Mouse (Mus musculus) megakaryocyte, embryonic 14.5 days (primary cell): ENCODE data around the gene Abcc9. TPM values are rescaled to one million over a fixed set of nuclear protein-coding genes. Genes with fewer than 3 reads are reported as not detected.

ENCODE experiments used
- H3K27me3 ChIP-seq: replicated peaks from 2 replicates; pipeline ENCODE3; 2012; ENCODE audit warnings: inconsistent platforms
- H3K36me3 ChIP-seq: replicated peaks from 2 replicates; pipeline ENCODE3; 2012; ENCODE audit warnings: low read length, inconsistent platforms, mixed read lengths
- H3K4me1 ChIP-seq: 2 replicates; pipeline ENCODE4 v1.6.1; 2012; ENCODE audit warnings: inconsistent platforms
- H3K4me3 ChIP-seq: replicated peaks from 2 replicates; pipeline ENCODE3; 2012; ENCODE audit warnings: moderate library complexity, mild to moderate bottlenecking, inconsistent platforms
- H3K9me3 ChIP-seq: 2 replicates; pipeline ENCODE4 v1.6.1; 2012; ENCODE audit warnings: inconsistent platforms
- FLI1 ChIP-seq: IDR thresholded peaks from 2 replicates; pipeline ENCODE4 v1.6.1; 2012; ENCODE audit warnings: low read length, inconsistent platforms, mixed read lengths
- GATA1 ChIP-seq: IDR thresholded peaks from 3 replicates; pipeline ENCODE4 v1.6.1; 2012; ENCODE audit warnings: mixed read lengths, low read length, inconsistent platforms, borderline replicate concordance
- polyA plus RNA-seq: library from polyadenylated mRNA; stranded (reverse); fragments of >175 nt; gene quantifications from 2 replicates; pipeline ENCODE4 v1.2.3, GENCODE M21; 2012; ENCODE audit warnings: low replicate concordance; ENCODE audit not compliant: insufficient read depth

Abcc9 gene
- not detected in 2 replicates for polyA plus RNA-seq

- no peaks in the 10 kb centered on the region for H3K9me3 ChIP-seq
- no peaks in the 10 kb centered on the region for H3K36me3 ChIP-seq
- no peak within 1 kb of the TSS for H3K4me3 ChIP-seq
- H3K4me1 ChIP-seq: peaks cover 4% of the 10 kb centered on the region; the same call in 1 of the 2 replicates
- TF ChIP-seq FLI1: no peak
- no peak for TF ChIP-seq GATA1
- peaks cover 16% of the 10 kb centered on the region for H3K27me3 ChIP-seq
These were observed at the start of gene Abcc9 for GRCm38 (mm10) chr6:142701652-142702637. TSS of gene Abcc9 (minus strand) at chr6:142702315.

GRCm38 (mm10) chr6:142751365-142751764, 49.2 kb upstream of the Abcc9 start:
- H3K9me3 ChIP-seq: no peaks in the 10 kb centered on the region
- TF ChIP-seq FLI1 (no peak), GATA1 (no peak)
- H3K4me1 ChIP-seq: peaks cover 74% of the 10 kb centered on the region
- no peaks in the 10 kb centered on the region for H3K27me3 ChIP-seq
- H3K4me3 ChIP-seq: no peak overlapping the region
- no peaks in the 10 kb centered on the region for H3K36me3 ChIP-seq

DNA sequence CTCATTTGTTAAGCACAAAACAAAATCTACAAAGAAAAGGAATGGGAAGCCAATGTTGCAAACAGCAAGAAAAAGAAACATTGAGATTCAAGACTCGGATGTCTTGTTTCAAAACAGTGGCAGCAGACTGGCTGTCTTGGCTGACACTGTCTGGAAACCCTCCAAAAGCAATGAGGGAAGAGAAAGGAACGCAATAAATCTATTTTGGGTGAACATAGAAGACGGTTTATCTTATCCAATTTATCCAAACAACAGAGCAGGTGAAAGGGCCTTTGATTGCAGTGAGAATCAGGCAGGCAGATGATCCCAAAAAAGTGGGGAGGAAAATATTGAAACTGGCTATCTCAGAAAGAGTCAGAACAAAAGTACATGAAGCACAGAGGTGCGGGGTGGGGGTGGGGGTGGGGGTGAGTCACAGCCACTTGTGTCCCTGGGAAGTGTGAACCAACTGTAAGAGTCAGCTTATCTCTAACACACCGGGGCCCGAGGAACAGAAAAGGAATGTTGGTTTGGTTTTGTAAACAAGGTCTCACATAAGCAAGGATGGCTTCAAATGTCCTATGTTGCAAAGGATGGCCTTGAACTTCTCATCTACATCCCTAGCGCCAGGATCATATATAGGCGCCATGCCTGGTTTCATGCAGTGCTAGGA, 46.1 kb upstream of the Abcc9 start:
- Histone ChIP-seq H3K9me3 (peaks cover 5% of the 10 kb centered on the region), H3K4me1 (peaks cover 47% of the 10 kb centered on the region), H3K27me3 (no peaks in the 10 kb centered on the region), H3K36me3 (no peaks in the 10 kb centered on the region), H3K4me3 (no peak overlapping the region)
- TF ChIP-seq FLI1 (no peak), GATA1 (no peak)

GRCm38 (mm10) chr6:142747165-142747564, 45.0 kb upstream of the Abcc9 start:
- no peaks in the 10 kb centered on the region for H3K27me3 ChIP-seq
- H3K4me1 ChIP-seq: peaks cover 37% of the 10 kb centered on the region
- peaks cover 5% of the 10 kb centered on the region for H3K9me3 ChIP-seq
- no peak for TF ChIP-seq GATA1
- no peak for TF ChIP-seq FLI1
- H3K4me3 ChIP-seq: no peak overlapping the region
- H3K36me3 ChIP-seq: no peaks in the 10 kb centered on the region

GRCm38 (mm10) chr6:142746765-142747164, 44.6 kb upstream of the Abcc9 start:
- H3K4me3 ChIP-seq: no peak overlapping the region
- no peaks in the 10 kb centered on the region for H3K27me3 ChIP-seq
- no peaks in the 10 kb centered on the region for H3K36me3 ChIP-seq
- H3K9me3 ChIP-seq: peaks cover 5% of the 10 kb centered on the region
- TF ChIP-seq FLI1 (no peak), GATA1 (no peak)
- peaks cover 33% of the 10 kb centered on the region for H3K4me1 ChIP-seq

DNA sequence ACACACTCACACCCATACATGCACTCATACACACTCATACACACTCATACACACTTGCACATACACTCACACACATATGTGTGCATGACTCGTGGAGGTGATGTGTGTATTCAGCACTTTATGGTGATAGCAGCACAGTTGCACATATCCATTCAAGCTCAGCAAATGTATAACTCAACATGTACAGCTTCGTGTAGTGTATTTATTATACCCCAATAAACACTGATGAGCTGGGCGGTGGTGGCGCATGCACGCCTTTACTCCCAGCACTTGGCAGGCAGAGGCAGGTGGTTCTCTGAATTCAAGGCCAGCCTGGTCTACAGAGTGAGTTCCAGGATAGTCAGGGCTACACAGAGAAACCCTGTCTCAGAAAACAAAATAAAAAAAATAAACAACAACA, 43.4 kb upstream of the Abcc9 start:
- H3K36me3 ChIP-seq: no peaks in the 10 kb centered on the region
- TF ChIP-seq FLI1 (no peak), GATA1 (no peak)

GRCm38 (mm10) chr6:142743193-142743592, 41.1 kb upstream of the Abcc9 start:
- peaks cover 5% of the 10 kb centered on the region for H3K27me3 ChIP-seq
- TF ChIP-seq GATA1 (no peak), FLI1 (no peak)
- H3K36me3 ChIP-seq: no peaks in the 10 kb centered on the region
- peaks cover 19% of the 10 kb centered on the region for H3K4me1 ChIP-seq
- no peak overlapping the region for H3K4me3 ChIP-seq
- peaks cover 12% of the 10 kb centered on the region for H3K9me3 ChIP-seq

More for the DNA sequence above, 43.4 kb upstream of the Abcc9 start:
- Histone ChIP-seq H3K9me3 (peaks cover 5% of the 10 kb centered on the region), H3K27me3 (peaks cover under 1% of the 10 kb centered on the region), H3K4me3 (peak overlapping the region; percentile 76), H3K4me1 (peaks cover 22% of the 10 kb centered on the region)

- Histone ChIP-seq H3K27me3 (peaks cover 5% of the 10 kb centered on the region), H3K36me3 (no peaks in the 10 kb centered on the region), H3K4me1 (peaks cover 12% of the 10 kb centered on the region), H3K4me3 (no peak overlapping the region), H3K9me3 (peaks cover 12% of the 10 kb centered on the region)
- TF ChIP-seq GATA1 (no peak), FLI1 (no peak)
These were observed 39.6 kb upstream of the Abcc9 start for GRCm38 (mm10) chr6:142741763-142742162.

DNA sequence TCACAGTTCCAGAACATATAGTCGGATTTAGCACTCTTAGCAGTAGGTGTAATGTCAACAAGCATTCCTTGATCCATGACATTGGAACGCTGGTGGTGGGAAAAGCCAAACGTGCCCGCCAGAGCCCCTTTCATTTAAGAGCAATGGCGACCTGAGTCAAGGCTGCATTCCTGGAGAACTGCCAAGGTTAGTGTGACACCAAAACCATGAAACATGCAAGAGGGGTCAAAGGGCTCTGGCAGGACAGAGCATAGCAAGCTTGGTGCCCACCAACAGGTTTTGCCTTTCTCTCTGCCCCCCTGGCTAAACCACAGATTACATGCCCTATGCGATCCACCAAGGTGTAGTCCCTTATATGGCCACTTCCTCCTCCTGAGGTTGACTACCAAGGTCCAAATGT, 36.5 kb upstream of the Abcc9 start:
- peaks cover 5% of the 10 kb centered on the region for H3K27me3 ChIP-seq
- H3K9me3 ChIP-seq: peaks cover 6% of the 10 kb centered on the region
- no peaks in the 10 kb centered on the region for H3K36me3 ChIP-seq
- H3K4me1 ChIP-seq: peaks cover 12% of the 10 kb centered on the region; the same call in 1 of the 2 replicates
- TF ChIP-seq FLI1 (no peak), GATA1 (no peak)
- H3K4me3 ChIP-seq: no peak overlapping the region

- peaks cover 5% of the 10 kb centered on the region for H3K27me3 ChIP-seq
- TF ChIP-seq FLI1 (no peak), GATA1 (no peak)
These were observed 36.1 kb upstream of the Abcc9 start for GRCm38 (mm10) chr6:142738225-142738624.

More at GRCm38 (mm10) chr6:142738225-142738624, 36.1 kb upstream of the Abcc9 start:
- Histone ChIP-seq H3K9me3 (peaks cover 6% of the 10 kb centered on the region), H3K36me3 (no peaks in the 10 kb centered on the region), H3K4me3 (no peak overlapping the region), H3K4me1 (peaks cover 12% of the 10 kb centered on the region; the same call in 1 of the 2 replicates)
